Mouse (Mus musculus): ENCODE data around the gene Ttll1. TPM values are rescaled to one million over a fixed set of nuclear protein-coding genes. Genes with fewer than 3 reads are reported as not detected.
A peak's percentile ranks its signal among the peaks of the same experiment; 100 is the strongest.

Gene Ttll1
- polyA plus RNA-seq, 1 experiment from 2014 or later, result 30.9 TPM

DNA sequence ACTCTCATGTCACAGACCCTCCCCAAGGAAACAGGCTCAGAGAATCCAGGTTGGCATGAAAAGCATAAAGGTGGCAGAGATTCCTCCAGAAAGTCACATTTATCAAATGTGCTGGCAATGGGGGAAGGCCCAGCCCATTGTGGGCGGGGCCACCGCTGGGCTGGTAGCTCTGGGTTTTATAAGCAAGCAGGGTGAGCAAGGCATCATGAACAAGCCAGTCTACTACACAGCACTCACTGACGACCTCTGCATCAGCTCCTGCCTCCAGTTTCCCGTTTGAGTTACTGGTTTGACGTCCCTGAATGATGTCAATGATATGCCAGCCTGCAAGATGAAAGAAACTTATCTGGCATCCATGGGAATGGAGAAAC, 36.2 kb downstream of the Ttll1 start:
- Histone ChIP-seq H3K4me1 (peaks cover 32% of the 10 kb centered on the region), H3K9me3 (no peaks in the 10 kb centered on the region), H3K36me3 (replicated peaks) (no peaks in the 10 kb centered on the region), H3K4me3 (no peak overlapping the region), H3K27ac (replicated peaks) (no peak overlapping the region), H3K27me3 (replicated peaks; ENCODE audit: low read depth, poor library complexity, severe bottlenecking) (no peaks in the 10 kb centered on the region)
- no peak for DNase-seq (ENCODE audit: low spot score)
- 42% methylated on average over 5 of the region's 5 CpGs for WGBS

GRCm38 (mm10) chr15:83473832-83474465, 36.7 kb downstream of the Ttll1 start:
- 64% methylated on average over 10 of the region's 10 CpGs for WGBS
- Histone ChIP-seq H3K36me3 (replicated peaks) (no peaks in the 10 kb centered on the region), H3K4me3 (no peak overlapping the region), H3K9me3 (no peaks in the 10 kb centered on the region), H3K27ac (replicated peaks) (no peak overlapping the region), H3K4me1 (peaks cover 34% of the 10 kb centered on the region), H3K27me3 (replicated peaks; ENCODE audit: low read depth, poor library complexity, severe bottlenecking) (no peaks in the 10 kb centered on the region)
- DNase-seq (ENCODE audit: low spot score), result peak; percentile 28

- no peak overlapping the region for H3K27ac ChIP-seq (replicated peaks)
- WGBS, result 95% methylated on average over 1 of the region's 1 CpGs
- no peaks in the 10 kb centered on the region for H3K27me3 ChIP-seq (replicated peaks; ENCODE audit: low read depth, poor library complexity, severe bottlenecking)
- H3K9me3 ChIP-seq, result no peaks in the 10 kb centered on the region
- H3K4me3 ChIP-seq, result no peak overlapping the region
- H3K4me1 ChIP-seq, result peaks cover 27% of the 10 kb centered on the region
- DNase-seq (ENCODE audit: low spot score), result no peak
- H3K36me3 ChIP-seq (replicated peaks), result no peaks in the 10 kb centered on the region
Observed at GRCm38 (mm10) chr15:83473251-83473650, 37.4 kb downstream of the Ttll1 start.

GRCm38 (mm10) chr15:83471476-83471875, 39.2 kb downstream of the Ttll1 start:
- no peak overlapping the region for H3K27ac ChIP-seq (replicated peaks)
- 69% methylated on average over 7 of the region's 7 CpGs for WGBS

GRCm38 (mm10) chr15:83470443-83470842, 40.2 kb downstream of the Ttll1 start:
- H3K36me3 ChIP-seq (replicated peaks), result no peaks in the 10 kb centered on the region
- H3K9me3 ChIP-seq, result no peaks in the 10 kb centered on the region
- WGBS, result 83% methylated on average over 8 of the region's 8 CpGs
- no peaks in the 10 kb centered on the region for H3K27me3 ChIP-seq (replicated peaks; ENCODE audit: low read depth, poor library complexity, severe bottlenecking)
- no peak overlapping the region for H3K4me3 ChIP-seq
- DNase-seq (ENCODE audit: low spot score), result no peak
- no peak overlapping the region for H3K27ac ChIP-seq (replicated peaks)
- H3K4me1 ChIP-seq, result peaks cover 27% of the 10 kb centered on the region

More at GRCm38 (mm10) chr15:83471476-83471875, 39.2 kb downstream of the Ttll1 start:
- peaks cover 27% of the 10 kb centered on the region for H3K4me1 ChIP-seq
- no peak for DNase-seq (ENCODE audit: low spot score)
- no peak overlapping the region for H3K4me3 ChIP-seq
- no peaks in the 10 kb centered on the region for H3K9me3 ChIP-seq
- no peaks in the 10 kb centered on the region for H3K36me3 ChIP-seq (replicated peaks)
- H3K27me3 ChIP-seq (replicated peaks; ENCODE audit: low read depth, poor library complexity, severe bottlenecking), result no peaks in the 10 kb centered on the region

DNA sequence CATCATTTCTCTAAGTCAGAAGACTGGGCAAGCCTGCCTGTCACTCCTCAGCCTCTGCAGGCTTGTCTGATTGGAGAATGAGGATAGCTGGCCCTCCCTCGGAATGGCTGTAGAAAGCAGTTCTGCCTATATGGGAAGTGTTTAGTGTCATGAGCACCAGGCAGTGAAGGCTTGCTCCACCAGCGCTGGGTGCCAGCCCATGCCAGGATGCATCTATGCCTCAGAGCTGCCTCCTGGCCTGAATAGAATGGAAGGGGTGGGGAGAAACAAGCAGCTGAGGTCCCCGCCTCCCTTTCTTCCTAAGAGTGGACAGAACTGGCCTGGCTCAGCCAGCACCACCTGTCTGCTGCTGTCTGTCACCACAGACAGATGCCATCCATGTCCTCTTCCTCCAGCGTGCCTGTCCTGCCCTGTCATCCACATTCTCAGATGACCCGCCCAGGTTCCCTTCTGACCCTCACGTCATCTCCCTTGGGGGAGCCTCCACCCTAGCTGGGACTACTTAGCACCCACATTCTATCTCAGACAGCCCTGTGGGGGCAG, 41.3 kb downstream of the Ttll1 start:
- no peak for DNase-seq (ENCODE audit: low spot score)
- Histone ChIP-seq H3K36me3 (replicated peaks) (no peaks in the 10 kb centered on the region), H3K4me1 (peaks cover 21% of the 10 kb centered on the region), H3K9me3 (no peaks in the 10 kb centered on the region), H3K27me3 (replicated peaks; ENCODE audit: low read depth, poor library complexity, severe bottlenecking) (no peaks in the 10 kb centered on the region), H3K4me3 (no peak overlapping the region), H3K27ac (replicated peaks) (no peak overlapping the region)
- WGBS, result 66% methylated on average over 6 of the region's 6 CpGs

DNA sequence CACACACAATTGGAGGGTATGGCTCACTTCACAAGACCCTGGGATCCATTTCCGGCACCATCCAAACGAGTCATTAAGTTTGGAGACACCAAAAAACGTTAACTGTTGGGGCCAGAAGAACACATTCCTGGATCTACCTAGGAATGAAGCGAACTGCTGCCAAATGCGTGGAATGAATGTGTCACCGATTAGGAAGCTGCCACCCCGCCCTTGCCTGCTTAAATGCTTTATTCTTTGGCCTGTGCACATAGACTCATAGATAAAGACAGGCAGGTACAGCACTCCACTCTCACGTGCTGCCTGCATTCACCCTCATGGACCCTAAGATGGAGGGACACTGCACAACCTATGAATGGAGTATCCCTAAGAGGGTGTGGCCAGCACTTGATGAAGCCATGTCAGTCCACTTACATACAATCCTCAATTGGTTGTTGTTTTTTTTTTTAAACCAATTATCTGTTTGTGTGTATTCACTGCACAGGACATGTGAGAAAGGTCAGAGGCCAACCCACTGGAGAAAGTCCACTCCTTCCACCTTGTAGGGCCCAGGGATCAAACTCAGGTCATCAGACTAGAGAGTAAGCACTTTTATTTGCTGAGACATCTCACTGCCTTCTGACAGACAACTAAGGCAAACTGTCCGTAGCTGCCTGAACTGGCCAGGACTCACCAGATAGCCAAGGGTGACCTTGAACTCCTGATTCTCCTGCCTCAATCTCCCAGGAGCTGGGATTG, 43.3 kb downstream of the Ttll1 start:
- DNase-seq (ENCODE audit: low spot score), result no peak
- Histone ChIP-seq H3K4me3 (no peak overlapping the region), H3K36me3 (replicated peaks) (no peaks in the 10 kb centered on the region), H3K27me3 (replicated peaks; ENCODE audit: low read depth, poor library complexity, severe bottlenecking) (no peaks in the 10 kb centered on the region), H3K9me3 (no peaks in the 10 kb centered on the region), H3K4me1 (peaks cover 30% of the 10 kb centered on the region), H3K27ac (replicated peaks) (no peak overlapping the region)
- WGBS, result 85% methylated on average over 9 of the region's 9 CpGs

DNA sequence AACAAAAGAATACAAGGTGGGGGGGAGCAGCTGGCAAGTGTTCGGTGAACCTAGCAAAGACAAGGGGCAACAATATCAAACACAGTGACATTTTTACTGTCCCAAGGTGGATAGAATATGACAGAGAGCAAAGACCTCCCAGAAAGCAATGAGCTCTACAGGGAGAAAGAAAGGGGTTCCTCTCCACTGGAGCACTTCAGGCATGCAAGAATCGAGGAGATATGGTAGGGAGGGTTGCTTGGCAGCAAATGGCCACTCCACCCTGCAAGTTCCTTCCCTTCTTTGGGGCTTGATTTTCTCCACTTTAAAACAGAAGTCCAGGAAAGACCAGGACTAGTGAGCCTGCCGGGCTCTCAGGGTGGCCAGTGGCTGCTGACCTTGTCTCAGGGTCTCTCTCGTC, 44.4 kb downstream of the Ttll1 start:
- Histone ChIP-seq H3K27ac (replicated peaks) (no peak overlapping the region), H3K4me1 (peaks cover 25% of the 10 kb centered on the region), H3K4me3 (no peak overlapping the region), H3K9me3 (no peaks in the 10 kb centered on the region), H3K36me3 (replicated peaks) (no peaks in the 10 kb centered on the region), H3K27me3 (replicated peaks; ENCODE audit: low read depth, poor library complexity, severe bottlenecking) (no peaks in the 10 kb centered on the region)
- WGBS, result 86% methylated on average over 4 of the region's 4 CpGs
- DNase-seq (ENCODE audit: low spot score), result no peak

DNA sequence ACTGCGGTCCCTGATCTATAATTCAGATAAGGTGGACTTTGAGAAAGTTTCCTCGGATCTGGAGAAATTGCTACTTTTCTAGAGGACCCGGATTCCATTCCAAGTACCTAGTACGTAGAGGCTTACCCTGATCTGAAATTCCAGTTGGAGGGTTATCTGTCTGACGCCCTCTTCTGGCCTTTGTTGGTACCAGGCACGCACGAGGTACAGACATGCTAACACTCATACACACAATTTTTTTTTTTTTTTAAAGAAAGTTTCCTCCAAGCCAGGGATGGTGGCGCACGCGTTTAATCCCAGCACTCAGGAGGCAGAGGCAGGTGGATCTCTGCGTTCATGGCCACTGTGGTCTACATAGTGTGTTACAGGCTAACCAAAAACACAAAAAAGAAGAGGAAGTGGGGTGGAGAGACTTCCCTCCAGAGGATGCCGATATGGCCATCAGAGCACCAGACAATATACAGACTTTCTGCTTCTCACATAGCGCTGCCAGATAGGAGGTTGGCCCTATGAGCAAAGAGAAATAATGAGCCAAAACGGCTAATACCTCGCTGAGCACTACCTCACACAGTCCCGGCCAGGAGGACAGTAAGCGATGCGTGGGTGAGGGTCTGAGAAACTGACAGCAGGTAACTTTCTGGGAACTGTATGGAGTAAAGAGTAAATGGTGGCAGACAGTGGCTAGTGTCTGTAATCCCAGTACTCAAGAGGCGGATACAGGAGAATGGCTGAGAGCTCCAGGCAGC, 45.6 kb downstream of the Ttll1 start:
- H3K36me3 ChIP-seq (replicated peaks), result no peaks in the 10 kb centered on the region
- peaks cover 21% of the 10 kb centered on the region for H3K4me1 ChIP-seq
- H3K9me3 ChIP-seq, result no peaks in the 10 kb centered on the region
- 77% methylated on average over 19 of the region's 19 CpGs for WGBS
- DNase-seq (ENCODE audit: low spot score), result no peak
- peak overlapping the region; percentile 80 for H3K4me3 ChIP-seq
- H3K27ac ChIP-seq (replicated peaks), result peak overlapping the region; percentile 89
- no peaks in the 10 kb centered on the region for H3K27me3 ChIP-seq (replicated peaks; ENCODE audit: low read depth, poor library complexity, severe bottlenecking)

GRCm38 (mm10) chr15:83464083-83464904, 46.4 kb downstream of the Ttll1 start, which contains the start of gene Pacsin2:
TSS of gene Pacsin2 (minus strand) at chr15:83464606.
- under 1% methylated on average over 88 of the region's 88 CpGs for WGBS

GRCm38 (mm10) chr15:83463369-83464082, 47.2 kb downstream of the Ttll1 start:
- peak overlapping the region; percentile 89 for H3K27ac ChIP-seq (replicated peaks)
- no peaks in the 10 kb centered on the region for H3K9me3 ChIP-seq
- H3K4me1 ChIP-seq, result peaks cover 19% of the 10 kb centered on the region
- peak overlapping the region; percentile 80 for H3K4me3 ChIP-seq
- no peak for DNase-seq (ENCODE audit: low spot score)
- H3K36me3 ChIP-seq (replicated peaks), result no peaks in the 10 kb centered on the region
- 10% methylated on average over 17 of the region's 17 CpGs for WGBS
- no peaks in the 10 kb centered on the region for H3K27me3 ChIP-seq (replicated peaks; ENCODE audit: low read depth, poor library complexity, severe bottlenecking)

More at GRCm38 (mm10) chr15:83464083-83464904, 46.4 kb downstream of the Ttll1 start, which contains the start of gene Pacsin2:
- Histone ChIP-seq H3K27me3 (replicated peaks; ENCODE audit: low read depth, poor library complexity, severe bottlenecking) (no peaks in the 10 kb centered on the region), H3K27ac (replicated peaks) (peak within 1 kb of the TSS; percentile 89), H3K9me3 (no peaks in the 10 kb centered on the region), H3K36me3 (replicated peaks) (no peaks in the 10 kb centered on the region), H3K4me1 (peaks cover 21% of the 10 kb centered on the region), H3K4me3 (peak within 1 kb of the TSS; percentile 80)
- DNase-seq (ENCODE audit: low spot score), result peak; percentile 99
